Mouse (Mus musculus) gastrocnemius, adult 8-10 months (tissue): ENCODE measurements around the gene Cdcp1. TPM values are rescaled to one million over a fixed set of nuclear protein-coding genes. Genes with fewer than 3 reads are reported as not detected.

Experiments used
- DNase-seq, 2 experiments: peaks; one replicate each; pipeline ENCODE4 v3.0.0; 2022; ENCODE audit warnings: low spot score in 2 of 2
- total RNA-seq, 4 experiments: library from RNA; stranded (reverse); gene quantifications; 2 replicates each; pipeline ENCODE4 v1.2.4; 2022

The Cdcp1 gene
- total RNA-seq, 4 experiments from 2014 or later: not detected

- no peak for DNase-seq
These were observed 2.5 kb downstream of the Cdcp1 start for GRCm38 (mm10) chr9:123213371-123213770.

- no peak for DNase-seq
These were observed 7.9 kb downstream of the Cdcp1 start for GRCm38 (mm10) chr9:123207895-123208294.

- no peak for DNase-seq
These were observed 8.9 kb downstream of the Cdcp1 start for GRCm38 (mm10) chr9:123206948-123207347.

- DNase-seq: no peak
These were observed 9.3 kb downstream of the Cdcp1 start for GRCm38 (mm10) chr9:123206526-123206925.

- DNase-seq: no peak
These were observed 15.7 kb downstream of the Cdcp1 start for GRCm38 (mm10) chr9:123200116-123200515.

- DNase-seq: no peak
These were observed 27.6 kb downstream of the Cdcp1 start for GRCm38 (mm10) chr9:123188271-123188670.

GRCm38 (mm10) chr9:123187589-123187988, 28.2 kb downstream of the Cdcp1 start:
- DNase-seq: no peak

GRCm38 (mm10) chr9:123186151-123186550, 29.7 kb downstream of the Cdcp1 start:
- DNase-seq: no peak

- DNase-seq: no peak
These were observed 30.3 kb downstream of the Cdcp1 start for GRCm38 (mm10) chr9:123185546-123185945.

GRCm38 (mm10) chr9:123183226-123183625, 32.6 kb downstream of the Cdcp1 start:
- no peak for DNase-seq

GRCm38 (mm10) chr9:123180003-123180402, 35.8 kb downstream of the Cdcp1 start:
- no peak for DNase-seq

- DNase-seq: no peak
These were observed 38.3 kb downstream of the Cdcp1 start for GRCm38 (mm10) chr9:123177380-123178048.

GRCm38 (mm10) chr9:123174356-123174755, 41.5 kb downstream of the Cdcp1 start:
- no peak for DNase-seq

GRCm38 (mm10) chr9:123173760-123174159, 42.1 kb downstream of the Cdcp1 start:
- no peak for DNase-seq

GRCm38 (mm10) chr9:123165781-123166443, 49.9 kb downstream of the Cdcp1 start:
- no peak for DNase-seq

GRCm38 (mm10) chr9:123162985-123163694, 52.7 kb downstream of the Cdcp1 start:
- no peak for DNase-seq

GRCm38 (mm10) chr9:123161792-123162191, 54.0 kb downstream of the Cdcp1 start:
- no peak for DNase-seq

GRCm38 (mm10) chr9:123159330-123159729, 56.5 kb downstream of the Cdcp1 start:
- DNase-seq: no peak

GRCm38 (mm10) chr9:123158125-123158836, 57.6 kb downstream of the Cdcp1 start:
- no peak for DNase-seq

- peak; percentile 41 to 53 for DNase-seq
These were observed 58.1 kb downstream of the Cdcp1 start for GRCm38 (mm10) chr9:123157699-123158098.

GRCm38 (mm10) chr9:123156910-123157361, 58.9 kb downstream of the Cdcp1 start:
- peak; percentile 65 to 75 for DNase-seq

- DNase-seq: peak; percentile 45 to 63
These were observed 62.7 kb downstream of the Cdcp1 start for GRCm38 (mm10) chr9:123153121-123153520.
